Mouse (Mus musculus): Measurements from ENCODE around the gene 4930535I16Rik. TPM values are rescaled to one million over a fixed set of nuclear protein-coding genes. Genes with fewer than 3 reads are reported as not detected.

4930535I16Rik gene
- total RNA-seq, 2 experiments from 2014 or later, result not detected

GRCm38 (mm10) chr4:123905126-123905668, 12.6 kb downstream of the 4930535I16Rik start:
- no peak for DNase-seq

GRCm38 (mm10) chr4:123904333-123905125, 13.3 kb downstream of the 4930535I16Rik start, which contains the start of gene Mycbp:
Gene Mycbp (plus strand): TSS chr4:123904832.
- peak; percentile 99 for DNase-seq

- no peak for DNase-seq
Observed at GRCm38 (mm10) chr4:123903432-123903831, 14.4 kb downstream of the 4930535I16Rik start.

- DNase-seq, result no peak
Observed at GRCm38 (mm10) chr4:123898696-123899095, 19.1 kb downstream of the 4930535I16Rik start.

- DNase-seq, result no peak
Observed at GRCm38 (mm10) chr4:123894295-123894694, 23.5 kb downstream of the 4930535I16Rik start.

GRCm38 (mm10) chr4:123893726-123894125, 24.1 kb downstream of the 4930535I16Rik start:
- no peak for DNase-seq

Other genes with a start within 250 kb of the 4930535I16Rik start
- gene Macf1, start 233.7 kb downstream of the 4930535I16Rik start, total RNA-seq (2021), result 10 to 100 TPM; 55.6 to 75.8 TPM
- 100 to 1,000 TPM; 261 to 271 TPM for gene Ndufs5, start 199.8 kb downstream of the 4930535I16Rik start, total RNA-seq (2021)
- gene Akirin1, start 167.7 kb downstream of the 4930535I16Rik start, total RNA-seq (2021), result 10 to 100 TPM; 22.9 to 27.6 TPM
- gene Rhbdl2, start 130.1 kb downstream of the 4930535I16Rik start, total RNA-seq (2021), result under 1 TPM in 1 of 2 experiments, not detected in 1; 0.24 TPM
- not detected for gene 4933427I04Rik, start 58.3 kb downstream of the 4930535I16Rik start, total RNA-seq (2021)
- gene Mycbp, start 13.2 kb downstream of the 4930535I16Rik start, total RNA-seq (2021), result 10 to 100 TPM; 16.4 to 18.3 TPM
- gene Rragc, start 576 bp downstream of the 4930535I16Rik start, total RNA-seq (2021), result 10 to 100 TPM; 19.1 to 20.6 TPM